Mouse (Mus musculus) heart, embryonic 11.5 days (tissue): ENCODE data around the gene Rcsd1. TPM values are rescaled to one million over a fixed set of nuclear protein-coding genes. Genes with fewer than 3 reads are reported as not detected.

Experiments used
- ATAC-seq: fragments of 200-750 bp; cut with Nextera tagmentation; replicated peaks from 2 replicates; pipeline ENCODE4 v1.8.0; 2017; ENCODE audit warnings: moderate library complexity; ENCODE audit not compliant: insufficient number of reproducible peaks, low FRiP score, low TSS enrichment
- H3K27ac ChIP-seq: fragments of 300-500 bp; sonication (generic); 2 replicates; pipeline ENCODE4 v1.5.1; 2014; ENCODE audit warnings: mild to moderate bottlenecking, low read depth, low read length
- H3K27me3 ChIP-seq: fragments of 300-500 bp; sonication (generic); 2 replicates; pipeline ENCODE4 v1.6.1; 2014; ENCODE audit warnings: mild to moderate bottlenecking, low read length, mixed read lengths; ENCODE audit not compliant: control insufficient read depth, insufficient read depth
- H3K36me3 ChIP-seq: fragments of 300-500 bp; sonication (generic); 2 replicates; pipeline ENCODE4 v1.6.1; 2014; ENCODE audit warnings: mild to moderate bottlenecking, low read length, moderate library complexity, mixed read lengths; ENCODE audit not compliant: control insufficient read depth, insufficient read depth
- H3K4me1 ChIP-seq: fragments of 300-500 bp; sonication (generic); 2 replicates; pipeline ENCODE4 v1.6.1; 2014; ENCODE audit warnings: low read length; ENCODE audit not compliant: control insufficient read depth, insufficient read depth
- H3K4me2 ChIP-seq: fragments of 300-500 bp; sonication (generic); 2 replicates; pipeline ENCODE4 v1.6.1; 2014; ENCODE audit warnings: mild to moderate bottlenecking, moderate library complexity
- H3K4me3 ChIP-seq: fragments of 300-500 bp; sonication (generic); 2 replicates; pipeline ENCODE4 v1.5.1; 2014; ENCODE audit warnings: low read depth, low read length
- H3K9ac ChIP-seq: fragments of 300-500 bp; sonication (generic); 2 replicates; pipeline ENCODE4 v1.6.1; 2014; ENCODE audit warnings: mild to moderate bottlenecking, low read depth, low read length, moderate library complexity
- H3K9me3 ChIP-seq: fragments of 300-500 bp; sonication (generic); replicated peaks from 2 replicates; pipeline ENCODE4 v1.6.1; 2016; ENCODE audit warnings: low read length; ENCODE audit not compliant: control insufficient read depth
- WGBS: fragments of 180-500 bp; shearing (Covaris S2); extraction: QIAGEN DNeasy Blood & Tissue Kit; methylation state at CpG from one replicate; pipeline ENCODE4 v1.1.7; 2014; ENCODE audit not compliant: insufficient replicate concordance; 5-methylcytosine and 5-hydroxymethylcytosine counted together
- polyA plus RNA-seq: library from polyadenylated mRNA; unstranded; fragments of >200 nt; fragmentation: Nextera tagmentation; extraction: Ambion mirVana; gene quantifications from 2 replicates; pipeline ENCODE4 v1.2.1, GENCODE M21; 2014

Gene Rcsd1
- polyA plus RNA-seq, 1 experiment from 2014 or later, result 85.4 TPM

GRCm38 (mm10) chr1:165610321-165610999, 99.1 kb downstream of the Rcsd1 start:
- no peak for ATAC-seq
- Histone ChIP-seq H3K27ac (no peak overlapping the region), H3K9ac (no peak overlapping the region)

DNA sequence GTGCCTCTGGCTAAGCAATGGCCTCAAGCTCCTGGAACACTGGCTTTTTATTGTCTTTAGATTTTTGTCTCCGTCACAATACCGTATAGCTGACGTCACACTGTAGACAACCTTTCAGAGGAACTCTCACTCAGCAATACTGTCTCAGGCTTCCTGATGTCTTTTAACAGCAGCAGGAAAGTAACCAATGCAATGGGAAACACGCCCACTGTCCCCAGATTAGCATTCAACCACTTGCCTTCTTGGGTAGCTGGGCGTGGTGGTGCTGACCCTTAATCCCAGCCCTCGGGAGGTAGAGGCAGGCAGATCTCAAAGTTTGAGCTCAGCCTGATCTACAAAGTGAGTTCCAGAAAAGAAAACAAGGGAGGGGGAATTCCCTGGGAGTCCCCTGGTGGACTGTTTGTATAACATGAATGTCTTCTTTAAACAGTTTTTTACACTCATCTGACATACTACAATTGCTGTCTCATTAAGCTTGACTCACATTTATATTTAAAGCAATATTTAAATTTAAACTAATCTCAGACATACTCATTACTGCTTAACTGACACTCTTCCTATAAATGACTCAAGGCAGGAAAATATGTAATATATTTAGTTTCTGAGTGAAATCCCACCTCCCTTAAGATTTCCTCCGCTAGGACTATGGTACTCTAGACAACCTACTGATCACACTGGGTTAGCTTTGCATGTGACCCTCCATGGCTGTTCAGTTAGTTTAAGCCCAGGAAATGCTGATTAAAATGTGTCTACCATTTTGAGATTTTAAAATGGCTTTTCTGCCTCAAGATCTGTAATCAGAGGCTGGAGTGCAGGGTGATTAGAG, 99.8 kb downstream of the Rcsd1 start:
- peaks cover 20% of the 10 kb centered on the region for H3K4me1 ChIP-seq
- peaks cover 11% of the 10 kb centered on the region; the same call in 1 of the 2 replicates for H3K36me3 ChIP-seq
- H3K27me3 ChIP-seq, result no peaks in the 10 kb centered on the region
- ATAC-seq, result no peak
- H3K4me3 ChIP-seq, result no peak overlapping the region
- H3K27ac ChIP-seq, result no peak overlapping the region
- 57% methylated on average over 7 of the region's 7 CpGs for WGBS
- no peaks in the 10 kb centered on the region for H3K9me3 ChIP-seq
- no peak overlapping the region for H3K9ac ChIP-seq
- H3K4me2 ChIP-seq, result no peak overlapping the region

More at GRCm38 (mm10) chr1:165610321-165610999, 99.1 kb downstream of the Rcsd1 start:
- WGBS, result 63% methylated on average over 9 of the region's 9 CpGs
- H3K36me3 ChIP-seq, result peaks cover 16% of the 10 kb centered on the region
- H3K4me1 ChIP-seq, result peaks cover 20% of the 10 kb centered on the region
- H3K27me3 ChIP-seq, result no peaks in the 10 kb centered on the region
- H3K4me2 ChIP-seq, result no peak overlapping the region
- H3K4me3 ChIP-seq, result no peak overlapping the region
- 0 out of 2 replicates have a peak, but pooled peaks cover 3% of the 10 kb centered on the region for H3K9me3 ChIP-seq

DNA sequence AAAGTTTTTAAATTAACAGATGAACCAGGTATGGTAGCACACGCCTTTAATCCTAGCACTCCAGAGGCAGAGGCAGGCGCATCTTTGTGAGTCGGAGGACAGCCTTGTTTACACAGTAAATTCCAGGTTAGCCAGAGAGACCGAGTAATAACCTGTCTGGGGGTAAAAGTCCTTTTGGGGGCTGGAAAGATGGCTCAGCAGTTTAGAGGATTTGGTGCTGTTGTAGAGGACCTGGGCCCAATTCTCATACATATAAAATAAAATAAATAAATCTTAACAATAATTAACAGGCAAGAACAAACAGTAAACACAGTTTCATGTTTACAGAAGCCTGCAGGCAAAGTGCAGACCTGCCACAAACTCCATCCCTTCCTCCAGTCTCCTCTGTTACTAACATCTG, 100.7 kb downstream of the Rcsd1 start:
- Histone ChIP-seq H3K36me3 (peaks cover 11% of the 10 kb centered on the region), H3K4me3 (no peak overlapping the region), H3K4me2 (no peak overlapping the region), H3K9ac (no peak overlapping the region), H3K27ac (no peak overlapping the region), H3K27me3 (no peaks in the 10 kb centered on the region), H3K9me3 (no peaks in the 10 kb centered on the region), H3K4me1 (peaks cover 20% of the 10 kb centered on the region)
- ATAC-seq, result no peak
- 76% methylated on average over 4 of the region's 4 CpGs for WGBS

- Histone ChIP-seq H3K27me3 (no peaks in the 10 kb centered on the region), H3K4me3 (no peak overlapping the region), H3K36me3 (peaks cover 19% of the 10 kb centered on the region), H3K4me1 (peaks cover 13% of the 10 kb centered on the region), H3K9ac (no peak overlapping the region), H3K9me3 (no peaks in the 10 kb centered on the region), H3K27ac (no peak overlapping the region), H3K4me2 (no peak overlapping the region)
- 88% methylated on average over 6 of the region's 6 CpGs for WGBS
- ATAC-seq, result no peak
These were observed 103.8 kb downstream of the Rcsd1 start for GRCm38 (mm10) chr1:165605774-165606173.

GRCm38 (mm10) chr1:165605108-165605507, 104.4 kb downstream of the Rcsd1 start:
- Histone ChIP-seq H3K27me3 (no peaks in the 10 kb centered on the region), H3K27ac (no peak overlapping the region), H3K4me1 (peaks cover 10% of the 10 kb centered on the region), H3K9ac (no peak overlapping the region), H3K4me3 (no peak overlapping the region), H3K4me2 (no peak overlapping the region), H3K36me3 (peaks cover 19% of the 10 kb centered on the region), H3K9me3 (no peaks in the 10 kb centered on the region)
- ATAC-seq, result no peak
- WGBS, result 86% methylated on average over 3 of the region's 3 CpGs

DNA sequence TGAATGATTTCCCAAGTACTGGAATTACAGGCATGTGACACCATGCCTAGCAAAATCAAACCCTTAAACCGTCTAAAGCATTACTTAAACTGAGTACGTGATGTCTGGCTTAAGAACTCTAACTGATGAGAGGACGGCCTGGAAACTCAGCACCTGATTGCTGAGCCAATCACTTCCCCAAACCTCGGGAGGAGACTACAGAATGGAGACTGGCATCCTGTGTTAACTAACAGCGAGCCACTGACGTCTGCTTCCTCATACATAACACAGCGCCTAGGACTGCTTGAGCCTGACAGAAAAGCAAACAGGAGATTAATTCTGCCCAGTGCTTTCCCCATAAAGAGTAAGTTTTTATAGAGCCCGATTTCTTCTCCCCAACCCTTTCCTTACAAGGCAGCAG, 105.4 kb downstream of the Rcsd1 start:
- Histone ChIP-seq H3K9me3 (no peaks in the 10 kb centered on the region), H3K36me3 (peaks cover 19% of the 10 kb centered on the region), H3K27ac (no peak overlapping the region), H3K27me3 (no peaks in the 10 kb centered on the region), H3K4me3 (no peak overlapping the region), H3K4me1 (peaks cover 10% of the 10 kb centered on the region), H3K9ac (no peak overlapping the region), H3K4me2 (no peak overlapping the region)
- no peak for ATAC-seq
- 67% methylated on average over 8 of the region's 8 CpGs for WGBS

GRCm38 (mm10) chr1:165603218-165603617, 106.3 kb downstream of the Rcsd1 start:
- Histone ChIP-seq H3K9ac (no peak overlapping the region), H3K9me3 (no peaks in the 10 kb centered on the region), H3K27me3 (no peaks in the 10 kb centered on the region), H3K36me3 (peaks cover 22% of the 10 kb centered on the region), H3K4me3 (no peak overlapping the region), H3K4me2 (no peak overlapping the region), H3K27ac (no peak overlapping the region), H3K4me1 (peaks cover 10% of the 10 kb centered on the region)
- WGBS, result 87% methylated on average over 14 of the region's 14 CpGs
- ATAC-seq, result no peak

DNA sequence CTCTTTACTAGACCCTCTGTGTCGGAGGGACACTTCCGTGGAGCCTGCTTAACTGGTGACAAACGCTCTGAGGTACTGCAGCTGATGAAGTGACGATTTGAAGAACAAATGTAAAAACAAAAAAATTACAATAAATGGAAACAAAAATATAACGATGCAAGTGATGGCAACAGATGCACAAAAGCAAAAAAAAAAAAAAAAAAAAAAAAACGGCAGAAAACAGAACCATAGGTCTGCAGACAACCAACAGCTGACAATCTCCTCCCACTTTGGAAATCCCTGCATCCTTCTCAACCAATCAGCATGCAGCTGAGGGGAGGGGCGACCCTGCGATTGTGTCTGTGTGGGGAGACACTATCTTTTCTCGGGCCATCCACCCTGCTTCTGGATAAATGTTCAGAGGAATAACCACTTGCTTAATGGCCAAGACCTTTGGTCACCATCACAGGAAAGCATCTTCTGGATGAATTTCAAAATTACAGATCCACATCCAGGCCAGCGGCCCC, 107.7 kb downstream of the Rcsd1 start:
- 81% methylated on average over 10 of the region's 10 CpGs for WGBS
- Histone ChIP-seq H3K9me3 (no peaks in the 10 kb centered on the region), H3K4me3 (no peak overlapping the region), H3K4me1 (peaks cover 5% of the 10 kb centered on the region), H3K27ac (no peak overlapping the region), H3K9ac (no peak overlapping the region), H3K27me3 (no peaks in the 10 kb centered on the region), H3K36me3 (peaks cover 17% of the 10 kb centered on the region), H3K4me2 (no peak overlapping the region)
- ATAC-seq, result no peak
